Mouse (Mus musculus) heart, embryonic 14.5 days (tissue): Measurements from ENCODE around the gene Thrb. TPM values are rescaled to one million over a fixed set of nuclear protein-coding genes. Genes with fewer than 3 reads are reported as not detected.

ENCODE experiments used
- ATAC-seq: fragments of 200-750 bp; cut with Nextera tagmentation; 2 replicates; pipeline ENCODE4 v1.8.0; 2017; ENCODE audit warnings: low read depth, moderate TSS enrichment; ENCODE audit not compliant: insufficient number of reproducible peaks, insufficient read depth, low FRiP score
- H3K27ac ChIP-seq, 2 experiments: fragments of 200-500 bp in 1 of 2; fragments of 300-500 bp in 1 of 2; sonication (generic) in 1 of 2; replicated peaks in 1 of 2; 2 replicates each; pipeline ENCODE4 v1.5.1; 2012 to 2014; ENCODE audit warnings: low read depth in 2 of 2, low read length in 2 of 2, control low read depth in 1 of 2, mild to moderate bottlenecking in 1 of 2, mixed read lengths in 1 of 2; ENCODE audit not compliant: control insufficient read depth in 1 of 2, insufficient read depth in 1 of 2
- H3K27me3 ChIP-seq: fragments of 300-500 bp; sonication (generic); 2 replicates; pipeline ENCODE4 v1.6.1; 2014; ENCODE audit warnings: mild to moderate bottlenecking, low read length, control low read depth; ENCODE audit not compliant: control insufficient read depth, insufficient read depth
- H3K36me3 ChIP-seq: fragments of 300-500 bp; sonication (generic); 2 replicates; pipeline ENCODE4 v1.6.1; 2014; ENCODE audit warnings: mild to moderate bottlenecking, control low read depth, low read length, mixed read lengths; ENCODE audit not compliant: control insufficient read depth, insufficient read depth
- H3K4me1 ChIP-seq, 2 experiments: fragments of 200-500 bp in 1 of 2; fragments of 300-500 bp in 1 of 2; sonication (generic) in 1 of 2; 2 replicates each; pipeline ENCODE4 v1.6.1; 2012 to 2014; ENCODE audit warnings: low read length in 2 of 2, control low read depth in 1 of 2, mixed read lengths in 1 of 2; ENCODE audit not compliant: control insufficient read depth in 2 of 2, insufficient read depth in 2 of 2
- H3K4me2 ChIP-seq: fragments of 300-500 bp; sonication (generic); 2 replicates; pipeline ENCODE4 v1.6.1; 2014; ENCODE audit warnings: mild to moderate bottlenecking, low read length
- H3K4me3 ChIP-seq, 2 experiments: fragments of 200-500 bp in 1 of 2; fragments of 300-500 bp in 1 of 2; sonication (generic) in 1 of 2; 2 replicates each; pipeline ENCODE4 v1.5.1; 2012 to 2014; ENCODE audit warnings: low read length in 2 of 2, mild to moderate bottlenecking in 2 of 2, control low read depth in 1 of 2, low read depth in 1 of 2, moderate library complexity in 1 of 2; ENCODE audit not compliant: control insufficient read depth in 1 of 2, insufficient read depth in 1 of 2
- H3K9ac ChIP-seq: fragments of 300-500 bp; sonication (generic); 2 replicates; pipeline ENCODE4 v1.6.1; 2014; ENCODE audit warnings: mild to moderate bottlenecking, low read length
- H3K9me3 ChIP-seq: fragments of 300-500 bp; sonication (generic); 2 replicates; pipeline ENCODE4 v1.6.1; 2016; ENCODE audit warnings: low read length, control low read depth; ENCODE audit not compliant: control insufficient read depth
- WGBS: fragments of 180-500 bp; shearing (Covaris S2); extraction: QIAGEN DNeasy Blood & Tissue Kit; methylation state at CpG from one replicate; pipeline ENCODE4 v1.1.7; 2014; 5-methylcytosine and 5-hydroxymethylcytosine counted together
- polyA plus RNA-seq: library from polyadenylated mRNA; unstranded; fragments of >200 nt; fragmentation: Nextera tagmentation; extraction: Ambion mirVana; gene quantifications from 2 replicates; pipeline ENCODE4 v1.2.1, GENCODE M21; 2014

Thrb gene
- polyA plus RNA-seq, 1 experiment from 2014 or later: 1.5 TPM

DNA sequence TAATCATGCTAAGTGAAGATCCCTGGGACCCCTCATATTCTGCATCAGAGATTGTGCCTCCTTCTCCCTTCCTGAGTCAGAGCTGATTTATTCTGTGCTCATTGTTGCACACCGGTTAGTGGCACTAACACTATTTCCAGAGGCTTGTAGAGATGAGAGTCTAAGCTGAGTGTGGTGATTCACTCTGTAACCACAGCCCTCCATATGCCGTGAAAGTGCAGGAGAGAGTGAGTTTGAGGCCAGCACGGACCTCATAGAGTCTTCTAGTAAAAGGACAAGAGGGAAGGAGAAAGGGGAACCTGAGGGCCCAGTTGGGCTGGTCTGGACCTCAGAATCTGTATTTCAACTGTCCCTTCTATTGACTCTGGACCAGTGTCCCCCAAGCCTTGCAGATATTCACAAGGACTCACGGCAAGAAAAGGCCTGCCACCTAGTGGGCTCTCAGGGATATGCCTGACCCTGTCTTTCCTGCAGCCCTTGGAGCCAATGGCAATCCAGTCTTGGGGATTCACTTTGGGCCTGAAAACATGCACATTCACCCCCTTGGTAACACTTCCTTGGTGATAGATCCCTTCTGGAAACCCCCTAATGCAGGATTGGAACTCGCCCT is 307.2 kb downstream of the Thrb start:
- Histone ChIP-seq H3K4me3 (no peak overlapping the region), H3K9me3 (no peaks in the 10 kb centered on the region), H3K27ac (no peak overlapping the region), H3K36me3 (no peaks in the 10 kb centered on the region), H3K4me2 (no peak overlapping the region), H3K9ac (no peak overlapping the region), H3K4me1 (no peaks in the 10 kb centered on the region), H3K27me3 (no peaks in the 10 kb centered on the region)
- 29% methylated on average over 5 of the region's 5 CpGs for WGBS
- no peak for ATAC-seq

DNA sequence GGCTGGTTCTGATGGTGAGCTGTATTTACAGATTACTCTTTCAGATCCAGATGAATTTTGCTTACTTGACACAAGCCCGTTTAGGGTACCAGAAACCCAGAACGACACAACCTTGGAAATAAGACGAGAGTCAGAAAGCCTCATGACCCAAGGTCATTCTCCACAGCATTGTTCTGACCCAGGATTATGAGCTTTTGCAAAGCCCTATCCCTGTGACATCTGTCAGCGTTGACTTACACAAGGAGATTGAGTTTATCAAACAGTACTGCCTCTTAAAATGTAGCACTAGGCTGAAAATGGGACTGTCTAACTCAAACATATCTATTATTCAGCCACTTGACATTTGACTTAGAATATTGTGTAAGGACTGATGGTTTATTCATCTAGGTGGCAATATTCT is 312.1 kb downstream of the Thrb start:
- no peak overlapping the region for H3K27ac ChIP-seq
- no peak overlapping the region for H3K4me3 ChIP-seq
- 76% methylated on average over 4 of the region's 4 CpGs for WGBS
- no peaks in the 10 kb centered on the region for H3K27me3 ChIP-seq
- no peak for ATAC-seq
- H3K9ac ChIP-seq: no peak overlapping the region
- H3K4me1 ChIP-seq: no peaks in the 10 kb centered on the region
- H3K9me3 ChIP-seq: no peaks in the 10 kb centered on the region
- H3K4me2 ChIP-seq: no peak overlapping the region
- H3K36me3 ChIP-seq: no peaks in the 10 kb centered on the region

DNA sequence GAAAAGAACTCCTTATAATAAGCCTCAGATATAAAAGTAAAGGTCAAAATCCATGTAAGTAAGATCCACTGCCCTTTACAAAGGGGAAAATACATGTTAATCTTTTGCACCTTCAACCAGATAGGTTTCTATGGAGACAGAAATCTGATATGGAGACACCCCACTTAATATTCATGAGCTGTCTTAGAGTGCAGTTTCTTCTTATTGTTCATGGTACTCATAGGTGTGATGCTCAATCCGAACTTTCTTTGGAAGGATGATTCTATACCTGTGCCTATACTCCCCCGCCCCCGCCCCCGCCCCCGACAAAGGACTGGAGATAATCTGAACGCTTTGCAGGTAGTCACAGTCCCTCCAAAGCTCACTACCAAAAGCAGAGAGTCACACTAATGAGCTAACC is 312.6 kb downstream of the Thrb start:
- Histone ChIP-seq H3K4me1 (no peaks in the 10 kb centered on the region), H3K4me2 (no peak overlapping the region), H3K36me3 (no peaks in the 10 kb centered on the region), H3K27ac (no peak overlapping the region), H3K27me3 (no peaks in the 10 kb centered on the region), H3K9ac (no peak overlapping the region), H3K4me3 (no peak overlapping the region), H3K9me3 (no peaks in the 10 kb centered on the region)
- no peak for ATAC-seq
- 74% methylated on average over 6 of the region's 6 CpGs for WGBS

DNA sequence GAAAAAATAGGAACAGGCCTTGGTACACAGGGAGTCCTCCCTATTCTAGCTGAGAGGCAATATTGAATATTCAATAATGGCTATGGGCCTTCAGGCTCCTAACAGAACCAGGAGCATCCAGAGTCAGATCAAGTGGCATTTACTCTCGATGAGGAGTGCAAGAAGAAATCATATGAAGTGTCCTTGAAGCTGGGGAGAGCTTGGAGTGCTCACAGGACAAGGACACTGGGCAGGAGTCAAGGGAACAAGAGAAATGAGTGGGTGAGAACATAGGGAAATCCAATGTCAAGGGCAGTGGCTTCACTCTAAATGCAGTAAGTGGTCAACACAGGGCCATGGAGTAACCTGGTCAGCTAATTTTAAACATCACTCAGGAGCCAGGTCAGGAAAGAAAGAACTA is 315.7 kb downstream of the Thrb start:
- H3K27ac ChIP-seq: no peak overlapping the region
- no peak overlapping the region for H3K4me3 ChIP-seq
- no peaks in the 10 kb centered on the region for H3K4me1 ChIP-seq
- no peaks in the 10 kb centered on the region for H3K36me3 ChIP-seq
- WGBS: 45% methylated on average over 1 of the region's 1 CpGs
- ATAC-seq: no peak
- no peaks in the 10 kb centered on the region for H3K27me3 ChIP-seq
- H3K4me2 ChIP-seq: no peak overlapping the region
- H3K9me3 ChIP-seq: no peaks in the 10 kb centered on the region
- no peak overlapping the region for H3K9ac ChIP-seq

DNA sequence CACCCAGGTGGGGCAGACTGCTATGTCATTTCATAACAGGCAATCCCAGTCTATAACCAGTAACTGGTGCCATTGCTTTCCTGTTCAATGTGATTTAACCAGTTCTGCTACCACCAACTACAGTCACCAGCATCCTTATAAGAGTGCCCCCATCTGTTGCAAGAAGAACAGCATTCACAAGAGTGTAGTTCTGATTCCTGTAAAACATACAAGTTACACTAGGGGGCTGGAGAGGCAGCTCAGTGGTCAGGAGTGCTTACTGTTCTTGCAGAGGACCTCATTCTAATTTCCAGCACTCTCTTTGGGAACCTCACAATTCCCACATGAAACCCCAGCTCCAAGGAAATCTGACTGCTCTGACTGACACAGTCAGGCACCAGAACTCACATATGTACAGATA is 318.2 kb downstream of the Thrb start:
- H3K27me3 ChIP-seq: no peaks in the 10 kb centered on the region
- no peak overlapping the region for H3K4me2 ChIP-seq
- no peaks in the 10 kb centered on the region for H3K36me3 ChIP-seq
- no peak overlapping the region for H3K27ac ChIP-seq
- H3K4me3 ChIP-seq: no peak overlapping the region
- no peak for ATAC-seq
- H3K9ac ChIP-seq: no peak overlapping the region
- no peaks in the 10 kb centered on the region for H3K9me3 ChIP-seq
- no peaks in the 10 kb centered on the region for H3K4me1 ChIP-seq

DNA sequence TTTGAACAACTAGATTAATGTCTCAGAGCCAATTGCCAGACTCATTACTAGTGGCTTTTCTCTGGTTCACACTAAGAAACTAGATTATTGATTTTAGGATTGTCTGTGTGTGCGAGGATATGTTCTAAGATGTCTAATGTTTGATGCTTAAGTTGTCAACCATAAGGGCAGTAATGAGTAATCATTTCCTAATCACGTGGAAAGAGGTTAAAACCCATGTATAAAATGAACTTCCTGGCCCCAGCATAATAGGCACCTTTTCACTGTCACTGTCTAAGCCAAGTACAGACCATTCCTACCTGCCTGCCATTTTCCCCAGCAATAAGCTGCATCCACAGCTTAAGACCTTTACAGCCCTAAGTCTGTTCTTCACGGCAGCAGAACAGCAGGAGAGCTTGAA is 321.2 kb downstream of the Thrb start:
- no peaks in the 10 kb centered on the region for H3K9me3 ChIP-seq
- no peaks in the 10 kb centered on the region for H3K27me3 ChIP-seq
- 73% methylated on average over 3 of the region's 3 CpGs for WGBS
- ATAC-seq: no peak
- no peak overlapping the region for H3K4me3 ChIP-seq
- no peak overlapping the region for H3K9ac ChIP-seq
- H3K4me1 ChIP-seq: no peaks in the 10 kb centered on the region
- no peak overlapping the region for H3K4me2 ChIP-seq
- H3K27ac ChIP-seq: no peak overlapping the region
- no peaks in the 10 kb centered on the region for H3K36me3 ChIP-seq

DNA sequence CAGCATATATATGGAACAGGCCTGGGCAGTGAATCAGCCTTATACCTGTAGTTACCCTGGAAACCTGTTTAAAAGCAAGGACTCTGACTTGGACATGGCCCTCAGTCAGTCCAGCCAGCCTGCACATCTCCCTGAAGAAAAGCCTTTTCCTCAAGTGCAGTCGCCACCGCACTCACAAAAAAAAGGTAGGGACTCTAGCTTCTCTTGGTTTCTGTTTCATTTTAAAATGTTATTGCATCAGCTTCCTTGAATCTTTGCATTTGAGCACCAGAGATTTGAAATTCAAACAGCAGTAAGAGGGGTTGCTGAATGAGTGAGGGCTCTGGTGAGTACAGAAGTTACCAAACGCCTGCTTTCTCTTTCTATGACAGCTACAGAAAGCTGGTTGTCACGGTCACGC is 322.0 kb downstream of the Thrb start:
- ATAC-seq: no peak
- Histone ChIP-seq H3K4me3 (no peak overlapping the region), H3K27me3 (no peaks in the 10 kb centered on the region), H3K36me3 (no peaks in the 10 kb centered on the region), H3K9ac (no peak overlapping the region), H3K4me1 (no peaks in the 10 kb centered on the region), H3K9me3 (no peaks in the 10 kb centered on the region), H3K4me2 (no peak overlapping the region), H3K27ac (no peak overlapping the region)
- 79% methylated on average over 5 of the region's 5 CpGs for WGBS

DNA sequence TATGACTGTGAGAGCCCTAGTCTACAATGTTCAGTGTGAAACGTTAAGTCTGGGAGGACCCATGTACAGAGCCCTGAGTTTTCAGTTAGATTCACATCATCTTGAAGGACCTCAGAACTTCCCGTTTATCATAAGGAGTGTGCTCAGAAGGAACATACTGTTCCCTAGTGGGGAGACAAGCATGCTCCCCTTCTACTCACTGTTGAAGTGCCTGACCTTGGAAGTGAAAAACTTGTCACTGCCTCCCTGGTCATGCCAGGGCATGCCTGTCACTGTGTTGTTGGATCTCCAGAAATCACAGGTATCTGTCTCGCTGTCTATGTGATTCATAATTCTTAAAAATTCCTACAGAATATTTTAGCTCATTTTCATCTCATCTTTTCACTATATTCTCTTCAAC is 323.3 kb downstream of the Thrb start:
- ATAC-seq: no peak
- WGBS: 73% methylated on average over 3 of the region's 3 CpGs
- Histone ChIP-seq H3K4me2 (no peak overlapping the region), H3K36me3 (no peaks in the 10 kb centered on the region), H3K9me3 (no peaks in the 10 kb centered on the region), H3K4me3 (no peak overlapping the region), H3K27me3 (no peaks in the 10 kb centered on the region), H3K27ac (no peak overlapping the region), H3K4me1 (no peaks in the 10 kb centered on the region), H3K9ac (no peak overlapping the region)
